Comparison of ENCODE assay signal across 44 mouse cellular contexts in genomic region chr10:58282238-58282637, GRCm38 (mm10). TPM values are rescaled to one million over a fixed set of nuclear protein-coding genes. Genes with fewer than 3 reads are reported as not detected.
"Had no signal": no experiment of that assay in that cellular context is flagged by ENCODE, and none has a peak within 500 bp of the region (broad histone marks: within the 10 kb centered on the region; RNA-seq: fewer than 3 reads in every experiment).

No protein-coding gene starts in this region.

- ATAC-seq: hindbrain, postnatal 0 days had no signal

- DNase-seq: gastrocnemius, postnatal 14 days; gastrocnemius, postnatal 36 days; heart, adult 11 months; heart, adult 2 months; heart, postnatal 14 days; heart, postnatal 36 days; kidney, adult 11 months; kidney, adult 2 months; kidney, adult 9 months; kidney, postnatal 14 days; kidney, postnatal 36 days; layer of hippocampus, adult 9-11 months; layer of hippocampus, postnatal 36 days; liver; liver, embryonic 13.5 days; liver, postnatal 0 days had no signal

RNA-seq across cellular contexts. Expression of gene Gm4981, which starts 45.7 kb away (rescaled TPM):
- total RNA-seq: gastrocnemius, adult 18-20 months; gastrocnemius, adult 8-10 months; gastrocnemius, postnatal 14 days; gastrocnemius, postnatal 36 days; heart, adult 2 months; heart, postnatal 14 days; heart, postnatal 36 days; hematopoietic stem cell, adult 5-6 weeks; hindbrain, postnatal 0 days; layer of hippocampus, adult 18-20 months; layer of hippocampus, adult 8-10 months; layer of hippocampus, postnatal 36 days; left cerebral cortex, adult 18-20 months; left cerebral cortex, adult 8-10 months; left cerebral cortex, postnatal 14 days; left cerebral cortex, postnatal 36 days had no signal
- polyA plus RNA-seq: gonadal fat pad, adult 2 months; heart, adult 2 months; heart, embryonic 11.5 days; heart, embryonic 13.5 days; heart, embryonic 15.5 days; heart, postnatal 0 days; hindbrain, embryonic 11.5 days; hindbrain, embryonic 13.5 days; hindbrain, embryonic 15.5 days; hindbrain, postnatal 0 days; intestine, embryonic 14.5 days; kidney, adult 2 months; kidney, embryonic 15.5 days; kidney, postnatal 0 days; large intestine, adult 2 months; limb, embryonic 10.5 days; limb, embryonic 12.5 days; limb, embryonic 14.5 days; liver, embryonic 11.5 days; liver, embryonic 13.5 days; liver, embryonic 15.5 days; liver, postnatal 0 days had no signal

RNA-seq across cellular contexts. Expression of gene Duxf3, which starts 49.8 kb away (rescaled TPM):
- total RNA-seq: gastrocnemius, adult 18-20 months; gastrocnemius, adult 8-10 months; gastrocnemius, postnatal 14 days; gastrocnemius, postnatal 36 days; heart, adult 2 months; heart, postnatal 14 days; heart, postnatal 36 days; hematopoietic stem cell, adult 5-6 weeks; hindbrain, postnatal 0 days; layer of hippocampus, adult 18-20 months; layer of hippocampus, adult 8-10 months; layer of hippocampus, postnatal 14 days; layer of hippocampus, postnatal 36 days; left cerebral cortex, adult 18-20 months; left cerebral cortex, adult 8-10 months; left cerebral cortex, postnatal 14 days; left cerebral cortex, postnatal 36 days had no signal
- polyA plus RNA-seq: gonadal fat pad, adult 2 months; heart, adult 2 months; heart, embryonic 11.5 days; heart, embryonic 13.5 days; heart, embryonic 15.5 days; heart, postnatal 0 days; hindbrain, embryonic 11.5 days; hindbrain, embryonic 13.5 days; hindbrain, embryonic 15.5 days; hindbrain, postnatal 0 days; intestine, embryonic 14.5 days; kidney, adult 2 months; kidney, embryonic 15.5 days; kidney, postnatal 0 days; large intestine, adult 2 months; limb, embryonic 10.5 days; limb, embryonic 12.5 days; limb, embryonic 14.5 days; liver, embryonic 11.5 days; liver, embryonic 13.5 days; liver, embryonic 15.5 days; liver, postnatal 0 days had no signal

RNA-seq across cellular contexts. Expression of gene AW822073, which starts 57.5 kb away (rescaled TPM):
- total RNA-seq: gastrocnemius, adult 18-20 months; gastrocnemius, adult 8-10 months; gastrocnemius, postnatal 14 days; gastrocnemius, postnatal 36 days; heart, adult 2 months; heart, postnatal 14 days; heart, postnatal 36 days; hematopoietic stem cell, adult 5-6 weeks; hindbrain, postnatal 0 days; layer of hippocampus, adult 18-20 months; layer of hippocampus, postnatal 14 days; layer of hippocampus, postnatal 36 days; left cerebral cortex, adult 18-20 months; left cerebral cortex, adult 8-10 months; left cerebral cortex, postnatal 14 days; left cerebral cortex, postnatal 36 days had no signal
- polyA plus RNA-seq: gonadal fat pad, adult 2 months; heart, adult 2 months; heart, embryonic 11.5 days; heart, embryonic 13.5 days; heart, embryonic 15.5 days; heart, postnatal 0 days; hindbrain, embryonic 11.5 days; hindbrain, embryonic 13.5 days; hindbrain, embryonic 15.5 days; hindbrain, postnatal 0 days; intestine, embryonic 14.5 days; kidney, adult 2 months; kidney, embryonic 15.5 days; kidney, postnatal 0 days; large intestine, adult 2 months; limb, embryonic 10.5 days; limb, embryonic 12.5 days; limb, embryonic 14.5 days; liver, embryonic 11.5 days; liver, embryonic 13.5 days; liver, embryonic 15.5 days; liver, postnatal 0 days had no signal
